Mouse (Mus musculus) intestine, embryonic 16.5 days (tissue): ENCODE measurements around the gene Iqsec1. TPM values are rescaled to one million over a fixed set of nuclear protein-coding genes. Genes with fewer than 3 reads are reported as not detected.

Experiments
- ATAC-seq: fragments of 200-750 bp; cut with Nextera tagmentation; 2 replicates; pipeline ENCODE4 v1.8.0; 2017; ENCODE audit warnings: moderate TSS enrichment, moderate library complexity
- H3K27ac ChIP-seq: fragments of 300-500 bp; sonication (generic); 2 replicates; pipeline ENCODE4 v1.5.1; 2014; ENCODE audit warnings: mild to moderate bottlenecking, low read length
- H3K27me3 ChIP-seq: fragments of 300-500 bp; sonication (generic); replicated peaks from 2 replicates; pipeline ENCODE4 v1.6.1; 2014; ENCODE audit warnings: low read length, control low read depth, mixed read lengths; ENCODE audit not compliant: control insufficient read depth, insufficient read depth
- H3K36me3 ChIP-seq: fragments of 300-500 bp; sonication (generic); 2 replicates; pipeline ENCODE4 v1.6.1; 2014; ENCODE audit warnings: low read length, control low read depth; ENCODE audit not compliant: control insufficient read depth, insufficient read depth
- H3K4me1 ChIP-seq: fragments of 300-500 bp; sonication (generic); 2 replicates; pipeline ENCODE4 v1.6.1; 2014; ENCODE audit warnings: low read length, control low read depth, mixed read lengths; ENCODE audit not compliant: control insufficient read depth, insufficient read depth
- H3K4me2 ChIP-seq: fragments of 300-500 bp; sonication (generic); 2 replicates; pipeline ENCODE4 v1.6.1; 2014; ENCODE audit warnings: low read depth, low read length, control low read depth
- H3K4me3 ChIP-seq: fragments of 300-500 bp; sonication (generic); 2 replicates; pipeline ENCODE4 v1.5.1; 2014; ENCODE audit warnings: mild to moderate bottlenecking, low read length
- H3K9ac ChIP-seq: fragments of 300-500 bp; sonication (generic); 2 replicates; pipeline ENCODE4 v1.6.1; 2014; ENCODE audit warnings: low read depth, low read length
- H3K9me3 ChIP-seq: fragments of 300-500 bp; sonication (generic); 2 replicates; pipeline ENCODE4 v1.6.1; 2016; ENCODE audit warnings: low read length, control low read depth; ENCODE audit not compliant: control insufficient read depth
- WGBS: fragments of 180-500 bp; shearing (Covaris S2); extraction: QIAGEN DNeasy Blood & Tissue Kit; methylation state at CpG from one replicate; pipeline ENCODE4 v1.1.7; 2014; 5-methylcytosine and 5-hydroxymethylcytosine counted together
- polyA plus RNA-seq: library from polyadenylated mRNA; unstranded; fragments of >200 nt; fragmentation: Nextera tagmentation; extraction: Ambion mirVana; gene quantifications from 2 replicates; pipeline ENCODE4 v1.2.1, GENCODE M21; 2015

Gene Iqsec1
- polyA plus RNA-seq, 1 experiment from 2014 or later, result 6.4 TPM

DNA sequence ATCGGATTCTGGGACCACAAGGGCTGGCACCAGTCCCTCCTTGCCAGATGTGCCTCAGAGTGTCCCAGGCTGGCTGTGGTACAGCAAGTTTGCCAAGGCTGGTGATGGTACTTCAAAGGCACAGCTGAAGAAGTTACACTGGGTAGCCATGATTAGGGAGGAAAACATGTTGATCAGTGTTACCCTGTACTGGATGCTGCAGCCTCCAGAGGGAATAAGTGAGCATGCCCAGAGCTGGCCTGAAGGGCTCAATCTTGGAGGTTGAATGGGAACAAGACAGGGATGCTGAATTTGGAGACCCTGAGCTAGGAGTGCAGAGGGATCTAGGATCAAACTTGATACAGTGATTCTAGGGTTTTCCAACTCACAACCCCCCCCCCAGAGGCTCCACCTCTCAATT, 175.0 kb downstream of the Iqsec1 start:
- Histone ChIP-seq H3K9ac (no peak overlapping the region), H3K4me2 (no peak overlapping the region), H3K27ac (no peak overlapping the region), H3K4me3 (no peak overlapping the region), H3K9me3 (no peaks in the 10 kb centered on the region), H3K4me1 (peaks cover 5% of the 10 kb centered on the region), H3K36me3 (no peaks in the 10 kb centered on the region), H3K27me3 (no peaks in the 10 kb centered on the region)
- ATAC-seq, result no peak
- 60% methylated on average over 1 of the region's 1 CpGs for WGBS

DNA sequence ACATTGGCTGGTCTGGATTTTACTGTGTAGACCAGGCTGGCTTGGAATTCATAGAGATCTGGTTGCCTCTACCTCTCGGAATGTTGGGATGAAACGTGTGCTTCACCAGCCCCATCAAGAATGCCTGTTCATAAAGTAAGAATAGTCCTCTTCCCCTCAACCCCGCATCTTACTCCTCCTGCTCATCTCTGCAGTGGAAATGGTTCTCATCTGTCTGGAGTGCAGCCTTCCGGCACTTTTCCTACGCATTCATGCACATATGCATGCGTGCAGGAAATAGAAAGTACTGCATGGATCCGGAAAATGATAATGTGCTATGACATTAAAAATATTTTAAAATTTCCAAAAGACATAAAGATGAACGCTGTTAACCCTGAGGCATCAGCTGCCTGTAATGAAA, 175.9 kb downstream of the Iqsec1 start:
- ATAC-seq, result no peak
- Histone ChIP-seq H3K27ac (no peak overlapping the region), H3K36me3 (no peaks in the 10 kb centered on the region), H3K9me3 (no peaks in the 10 kb centered on the region), H3K27me3 (no peaks in the 10 kb centered on the region), H3K4me2 (no peak overlapping the region), H3K4me3 (no peak overlapping the region), H3K9ac (no peak overlapping the region), H3K4me1 (peaks cover 9% of the 10 kb centered on the region)
- whole genome bisulfite sequencing, result 84% methylated on average over 8 of the region's 8 CpGs

DNA sequence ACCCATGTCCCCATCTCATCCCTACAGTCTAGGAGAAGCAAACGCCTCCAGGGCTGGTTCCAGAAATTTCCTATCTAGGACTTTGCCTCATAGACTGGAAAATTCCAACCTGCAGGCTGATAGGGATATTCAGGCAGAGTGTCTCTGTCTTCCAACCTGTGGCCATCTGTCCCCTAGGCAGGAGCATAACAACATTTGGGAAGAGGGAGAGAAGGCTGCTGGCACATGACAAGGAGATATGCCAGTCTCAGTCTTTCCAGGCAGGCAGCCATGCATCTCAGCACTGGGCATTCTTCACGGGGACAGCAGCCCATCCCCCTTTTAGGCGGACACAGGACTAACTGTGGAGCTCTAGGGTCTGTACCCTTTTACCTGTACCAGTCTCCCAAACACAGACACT, 176.4 kb downstream of the Iqsec1 start:
- 67% methylated on average over 3 of the region's 3 CpGs for WGBS
- no peak for ATAC-seq
- Histone ChIP-seq H3K36me3 (no peaks in the 10 kb centered on the region), H3K4me3 (no peak overlapping the region), H3K4me1 (peaks cover 9% of the 10 kb centered on the region), H3K27me3 (no peaks in the 10 kb centered on the region), H3K9ac (no peak overlapping the region), H3K9me3 (no peaks in the 10 kb centered on the region), H3K4me2 (no peak overlapping the region), H3K27ac (no peak overlapping the region)

DNA sequence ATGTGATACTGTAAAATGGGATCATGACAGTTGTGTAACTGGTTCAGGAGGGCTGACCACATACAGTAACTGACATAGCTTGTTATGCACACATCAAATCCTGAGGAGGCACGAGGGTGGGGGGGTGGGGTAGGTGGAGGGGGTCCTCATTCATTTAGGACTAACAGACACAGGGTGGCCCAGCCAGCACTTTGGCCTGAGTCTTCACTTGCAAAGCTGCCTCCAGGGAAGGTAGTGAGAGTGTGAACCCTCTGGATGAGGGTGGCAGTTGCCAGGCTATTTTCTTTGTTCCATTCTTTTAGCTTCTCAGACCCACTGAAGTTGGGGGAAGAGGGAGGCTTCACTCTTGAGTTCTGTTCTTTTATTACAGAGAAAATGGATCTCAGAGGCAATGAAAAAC, 177.9 kb downstream of the Iqsec1 start:
- Histone ChIP-seq H3K9me3 (no peaks in the 10 kb centered on the region), H3K27ac (no peak overlapping the region), H3K4me1 (peaks cover 9% of the 10 kb centered on the region), H3K9ac (no peak overlapping the region), H3K4me3 (no peak overlapping the region), H3K36me3 (no peaks in the 10 kb centered on the region), H3K4me2 (no peak overlapping the region), H3K27me3 (no peaks in the 10 kb centered on the region)
- no peak; the same call in 1 of the 2 replicates for ATAC-seq
- 67% methylated on average over 1 of the region's 1 CpGs for WGBS

DNA sequence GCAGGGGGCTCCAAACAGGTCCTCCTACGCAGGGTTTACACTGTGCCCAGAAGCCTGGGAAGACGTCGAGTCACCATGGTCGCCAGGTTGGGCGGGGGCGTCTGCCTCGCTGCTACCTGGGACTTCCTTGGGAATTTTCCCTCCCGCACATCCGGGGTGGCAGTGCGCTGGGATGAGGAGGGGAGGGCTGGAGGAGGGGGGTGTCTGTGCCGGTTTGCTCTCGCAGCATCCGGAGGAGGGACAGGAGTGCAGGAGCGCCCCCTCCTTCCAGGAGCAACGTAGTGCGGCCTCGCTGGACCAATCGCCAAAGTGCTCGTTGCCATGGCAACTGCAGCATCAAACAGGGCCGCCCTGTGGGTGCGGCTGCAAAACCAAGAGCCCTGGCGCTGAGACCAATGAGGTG, 178.5 kb downstream of the Iqsec1 start:
- Histone ChIP-seq H3K4me2 (no peak overlapping the region), H3K4me3 (no peak overlapping the region), H3K9me3 (no peaks in the 10 kb centered on the region), H3K9ac (no peak overlapping the region), H3K27me3 (no peaks in the 10 kb centered on the region), H3K36me3 (no peaks in the 10 kb centered on the region), H3K4me1 (peaks cover 12% of the 10 kb centered on the region), H3K27ac (no peak overlapping the region)
- ATAC-seq, result peak; percentile 53; the same call in 1 of the 2 replicates
- WGBS, result 5% methylated on average over 22 of the region's 22 CpGs

DNA sequence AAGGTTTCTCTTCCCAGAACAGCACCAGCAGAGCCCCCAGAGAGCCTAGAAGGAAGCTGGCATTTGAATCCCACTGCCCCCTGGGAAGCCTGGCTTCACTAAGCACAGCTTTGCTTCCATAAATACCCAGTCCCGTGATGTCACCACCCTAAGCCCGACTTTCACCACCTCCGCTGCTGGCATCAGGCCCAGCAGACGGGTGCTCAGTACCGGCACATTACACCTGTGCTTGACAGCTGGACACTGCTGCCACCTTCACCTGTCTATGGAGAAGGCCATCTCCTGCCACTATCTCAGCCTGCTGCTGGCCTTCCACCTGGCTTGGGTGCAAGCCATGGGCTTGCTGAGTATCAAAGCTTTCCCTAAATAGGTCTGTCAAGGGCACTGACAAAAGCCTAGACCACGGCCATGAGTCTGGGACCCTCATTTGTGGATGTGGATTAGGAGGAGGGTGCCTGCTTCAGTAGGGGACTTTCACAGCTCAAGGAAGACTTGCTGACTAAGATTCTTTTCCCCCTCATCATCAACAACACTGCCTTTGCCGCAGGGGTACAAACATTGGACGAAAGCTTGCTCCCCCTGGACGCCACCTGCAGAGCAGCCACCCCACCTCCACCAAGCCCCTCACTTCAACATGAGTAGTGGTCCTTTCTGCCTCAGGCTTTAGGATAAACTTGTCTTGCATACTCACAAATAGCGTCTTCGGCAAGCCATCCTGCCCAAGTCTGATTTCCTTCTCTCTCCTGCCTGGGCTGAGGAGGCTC, 179.2 kb downstream of the Iqsec1 start:
- peaks cover 12% of the 10 kb centered on the region for H3K4me1 ChIP-seq
- 0 out of 2 replicates have a peak overlapping the region, but pooled peaks have one; percentile 7 for H3K9ac ChIP-seq
- H3K27ac ChIP-seq, result no peak overlapping the region
- no peaks in the 10 kb centered on the region for H3K9me3 ChIP-seq
- no peak for ATAC-seq
- 63% methylated on average over 11 of the region's 11 CpGs for WGBS
- H3K4me3 ChIP-seq, result no peak overlapping the region
- no peaks in the 10 kb centered on the region for H3K27me3 ChIP-seq
- H3K4me2 ChIP-seq, result no peak overlapping the region
- H3K36me3 ChIP-seq, result no peaks in the 10 kb centered on the region

DNA sequence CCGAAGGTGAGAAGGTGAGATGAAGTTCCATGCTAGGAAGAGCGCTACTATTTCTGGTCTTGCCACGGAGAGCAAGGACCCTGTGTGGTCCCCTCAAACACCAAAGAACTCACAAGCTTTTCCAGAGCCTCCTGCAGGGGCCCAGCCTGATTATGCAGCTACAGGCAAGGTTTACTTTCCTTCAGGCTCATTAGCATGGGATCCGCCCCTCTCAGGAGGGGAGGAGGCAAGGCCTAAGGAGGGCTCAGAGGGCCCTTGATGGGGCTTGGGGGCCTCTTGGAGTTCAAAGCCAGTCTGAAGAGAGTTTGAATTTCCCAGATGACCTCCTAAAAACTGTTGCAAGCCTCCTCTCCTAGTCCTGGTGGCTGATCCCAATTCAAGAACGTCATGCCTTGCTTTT, 179.9 kb downstream of the Iqsec1 start:
- no peaks in the 10 kb centered on the region for H3K36me3 ChIP-seq
- H3K27ac ChIP-seq, result no peak overlapping the region
- no peak for ATAC-seq
- H3K27me3 ChIP-seq, result no peaks in the 10 kb centered on the region
- WGBS, result 21% methylated on average over 5 of the region's 5 CpGs
- peaks cover 12% of the 10 kb centered on the region for H3K4me1 ChIP-seq
- H3K9me3 ChIP-seq, result no peaks in the 10 kb centered on the region
- 0 out of 2 replicates have a peak overlapping the region, but pooled peaks have one; percentile 30 for H3K9ac ChIP-seq
- no peak overlapping the region for H3K4me3 ChIP-seq
- no peak overlapping the region for H3K4me2 ChIP-seq

DNA sequence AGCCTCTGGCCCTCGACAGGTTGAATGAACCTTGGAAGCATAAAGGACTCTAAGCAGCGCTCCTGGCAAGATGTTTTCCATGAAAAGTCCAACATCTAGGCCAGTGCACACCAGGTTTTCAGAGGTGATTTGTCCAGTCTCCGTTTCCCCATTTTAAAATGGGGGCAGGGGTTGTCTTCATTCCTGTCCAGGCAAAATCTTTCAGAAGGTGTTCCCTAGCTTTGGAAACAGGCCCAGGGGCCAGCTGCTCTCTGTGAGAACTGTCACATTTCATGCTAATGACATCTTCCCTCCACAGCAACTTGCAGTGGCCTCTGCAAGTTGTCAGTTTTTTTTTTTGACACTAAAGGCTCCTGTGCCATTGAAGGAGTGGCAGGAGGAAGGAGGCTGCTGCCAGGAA, 180.4 kb downstream of the Iqsec1 start:
- no peak overlapping the region for H3K27ac ChIP-seq
- H3K4me3 ChIP-seq, result no peak overlapping the region
- H3K36me3 ChIP-seq, result no peaks in the 10 kb centered on the region
- H3K9me3 ChIP-seq, result no peaks in the 10 kb centered on the region
- H3K4me2 ChIP-seq, result no peak overlapping the region
- H3K9ac ChIP-seq, result 0 out of 2 replicates have a peak overlapping the region, but pooled peaks have one; percentile 30
- ATAC-seq, result no peak
- H3K27me3 ChIP-seq, result no peaks in the 10 kb centered on the region
- WGBS, result 67% methylated on average over 3 of the region's 3 CpGs
- peaks cover 12% of the 10 kb centered on the region for H3K4me1 ChIP-seq

DNA sequence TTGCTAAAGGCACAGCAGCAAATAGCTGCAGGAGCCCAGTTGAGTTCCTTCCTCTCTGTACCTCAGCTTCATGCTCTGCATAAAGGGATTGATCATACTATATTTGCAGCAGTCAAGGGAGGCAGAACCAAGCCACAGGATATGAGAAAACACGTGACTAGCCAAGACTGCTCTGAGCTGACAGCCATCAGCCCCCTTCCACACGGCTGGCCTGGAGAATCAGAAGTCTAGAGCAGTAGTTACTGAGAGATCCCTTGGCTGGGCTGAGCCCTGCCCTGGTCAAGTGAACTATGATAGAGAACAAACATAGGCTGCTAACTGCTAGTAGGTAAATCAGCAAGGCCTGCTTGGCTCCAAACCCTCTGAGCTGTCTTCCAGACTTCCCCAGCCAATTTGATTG, 180.9 kb downstream of the Iqsec1 start:
- WGBS, result 60% methylated on average over 2 of the region's 2 CpGs
- H3K9me3 ChIP-seq, result no peaks in the 10 kb centered on the region
- no peak overlapping the region for H3K4me2 ChIP-seq
- no peak overlapping the region for H3K27ac ChIP-seq
- H3K4me1 ChIP-seq, result peaks cover 12% of the 10 kb centered on the region
- no peak overlapping the region for H3K4me3 ChIP-seq
- H3K9ac ChIP-seq, result no peak overlapping the region
- no peaks in the 10 kb centered on the region for H3K27me3 ChIP-seq
- ATAC-seq, result no peak
- H3K36me3 ChIP-seq, result no peaks in the 10 kb centered on the region

DNA sequence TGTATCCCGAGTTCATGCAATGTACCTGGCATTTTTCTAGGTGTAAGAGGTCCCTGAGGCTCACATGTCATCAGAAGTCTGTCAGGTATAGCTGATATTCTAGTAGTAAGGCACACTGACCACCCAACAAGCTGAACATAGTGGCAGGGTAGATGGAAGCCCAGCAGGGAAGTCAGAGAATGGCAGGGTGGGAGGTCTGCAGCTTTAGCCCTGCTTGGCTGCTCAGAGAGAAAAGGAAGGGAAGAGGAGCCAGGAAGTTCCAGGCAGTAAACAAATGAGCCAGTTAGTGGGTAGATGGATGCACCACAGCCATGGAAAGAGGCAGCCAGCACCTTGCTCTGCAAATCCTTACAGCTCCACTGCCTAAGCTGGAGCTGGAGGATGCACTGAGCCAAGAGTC, 181.7 kb downstream of the Iqsec1 start:
- peaks cover 12% of the 10 kb centered on the region for H3K4me1 ChIP-seq
- no peaks in the 10 kb centered on the region for H3K36me3 ChIP-seq
- no peaks in the 10 kb centered on the region for H3K27me3 ChIP-seq
- no peak overlapping the region for H3K9ac ChIP-seq
- WGBS, result 77% methylated on average over 1 of the region's 1 CpGs
- H3K4me3 ChIP-seq, result no peak overlapping the region
- H3K27ac ChIP-seq, result no peak overlapping the region
- no peak overlapping the region for H3K4me2 ChIP-seq
- no peaks in the 10 kb centered on the region for H3K9me3 ChIP-seq
- no peak for ATAC-seq
